Comparison of ENCODE assay signal across 18 mouse cellular contexts in the genomic region with DNA sequence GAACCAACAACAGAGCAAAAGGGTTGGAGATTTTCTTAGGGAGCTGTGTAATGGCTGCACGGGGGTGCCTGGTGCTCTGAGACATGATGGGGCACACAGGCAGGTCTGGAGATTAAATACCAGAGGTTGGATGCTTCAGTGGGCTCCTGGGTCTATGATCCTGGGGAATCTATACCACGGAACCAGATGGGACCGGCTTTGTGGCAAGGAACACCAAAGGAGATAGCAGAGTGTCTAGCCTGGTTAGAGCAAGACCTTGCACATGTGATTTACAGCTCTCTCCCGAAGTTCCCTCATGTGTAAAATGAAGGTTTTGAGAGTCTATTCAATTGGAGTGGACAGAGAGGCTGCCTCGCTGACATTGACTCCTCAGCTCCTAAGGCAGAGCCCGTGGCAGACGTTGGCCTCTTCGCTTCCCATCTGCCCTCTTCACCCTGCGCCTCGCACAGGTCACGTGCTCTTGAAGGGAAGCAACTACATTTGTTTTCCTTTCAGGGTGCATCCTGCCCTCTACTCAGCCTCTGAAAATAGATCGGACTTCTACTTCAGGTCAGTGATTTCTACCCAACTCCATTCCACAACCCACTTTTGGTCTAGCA. TPM values are rescaled to one million over a fixed set of nuclear protein-coding genes. Genes with fewer than 3 reads are reported as not detected.
DNase-seq lines count a peak whose midpoint lies in the region; ATAC-seq and TF ChIP-seq lines count a peak whose summit lies in the region.
"Had no signal": no experiment of that assay in that cellular context is flagged by ENCODE, and none has a peak within 500 bp of the region (broad histone marks: within the 10 kb centered on the region; RNA-seq: fewer than 3 reads in every experiment).

No protein-coding gene starts in this region.

- H3K27ac ChIP-seq in liver, postnatal 0 days (ENCODE audit: low read depth): no peak overlapping the region
- H3K27ac ChIP-seq in embryonic facial prominence, embryonic 10.5 days (replicated peaks): peak overlapping the region; percentile 40; the same call in 1 of the 2 replicates
- peak overlapping the region; percentile 57; the same call in 1 of the 2 replicates for H3K27ac ChIP-seq in kidney, embryonic 16.5 days (ENCODE audit: low read length)
- no peak overlapping the region for H3K27ac ChIP-seq in midbrain, embryonic 16.5 days (ENCODE audit: low read length)
- H3K27ac ChIP-seq: embryonic facial prominence, embryonic 12.5 days; heart, embryonic 15.5 days; hindbrain, embryonic 14.5 days; limb, embryonic 15.5 days; stomach, embryonic 15.5 days had no signal

- H3K4me1 ChIP-seq in liver, postnatal 0 days (ENCODE audit: insufficient read depth): peaks cover 31% of the 10 kb centered on the region
- H3K4me1 ChIP-seq in embryonic facial prominence, embryonic 10.5 days: peaks cover 60% of the 10 kb centered on the region
- H3K4me1 ChIP-seq in kidney, embryonic 16.5 days (ENCODE audit: insufficient read depth, low read length): peaks cover 36% of the 10 kb centered on the region
- no peaks in the 10 kb centered on the region for H3K4me1 ChIP-seq in midbrain, embryonic 16.5 days (ENCODE audit: control insufficient read depth, insufficient read depth, low read length)
- H3K4me1 ChIP-seq: stomach, embryonic 15.5 days had no signal

- H3K27me3 ChIP-seq in liver, postnatal 0 days (ENCODE audit: insufficient read depth, low read length): no peaks in the 10 kb centered on the region
- no peaks in the 10 kb centered on the region for H3K27me3 ChIP-seq in embryonic facial prominence, embryonic 10.5 days (replicated peaks; ENCODE audit: low read depth, poor library complexity, severe bottlenecking)
- H3K27me3 ChIP-seq in kidney, embryonic 16.5 days (ENCODE audit: insufficient read depth, low read length): no peaks in the 10 kb centered on the region
- no peaks in the 10 kb centered on the region; the same call in 1 of the 2 replicates for H3K27me3 ChIP-seq in midbrain, embryonic 16.5 days (ENCODE audit: control insufficient read depth, insufficient read depth, low read depth, low read length)
- H3K27me3 ChIP-seq: embryonic facial prominence, embryonic 12.5 days; heart, embryonic 15.5 days; limb, embryonic 15.5 days; stomach, embryonic 15.5 days had no signal

- no peak for TF ChIP-seq CTCF in liver, postnatal 0 days (IDR thresholded peaks at IDR 0.05; ENCODE audit: low read depth)

- no peak overlapping the region for H3K4me2 ChIP-seq in liver, postnatal 0 days (ENCODE audit: low read depth, low read length)
- no peak overlapping the region for H3K4me2 ChIP-seq in kidney, embryonic 16.5 days (replicated peaks; ENCODE audit: low read depth, low read length)
- no peak overlapping the region for H3K4me2 ChIP-seq in midbrain, embryonic 16.5 days (ENCODE audit: low read length)
- H3K4me2 ChIP-seq: embryonic facial prominence, embryonic 12.5 days; heart, embryonic 15.5 days; hindbrain, embryonic 14.5 days; limb, embryonic 15.5 days; midbrain, embryonic 11.5 days; stomach, embryonic 15.5 days had no signal

- WGBS in liver, postnatal 0 days (ENCODE audit: insufficient replicate concordance): 48% methylated on average over 12 of the region's 12 CpGs
- WGBS in embryonic facial prominence, embryonic 10.5 days: 62% methylated on average over 12 of the region's 12 CpGs
- 22% methylated on average over 12 of the region's 12 CpGs for WGBS in kidney, embryonic 16.5 days
- WGBS in midbrain, embryonic 16.5 days: 80% methylated on average over 12 of the region's 12 CpGs

- DNase-seq in liver, postnatal 0 days: peak; percentile 13
- DNase-seq in liver: no peak
- no peak for DNase-seq in embryonic facial prominence, embryonic 10.5 days (ENCODE audit: low spot score)
- peak; percentile 41 for DNase-seq in thymus, postnatal 14 days
- DNase-seq in right cerebral cortex, postnatal 25 days: no peak
- DNase-seq: cerebellum, adult 18-20 months; heart, adult 11 months; lung, postnatal 10 days had no signal

- no peak overlapping the region for H3K9ac ChIP-seq in liver, postnatal 0 days (replicated peaks)
- no peak overlapping the region for H3K9ac ChIP-seq in kidney, embryonic 16.5 days (replicated peaks; ENCODE audit: low read length)
- H3K9ac ChIP-seq in midbrain, embryonic 16.5 days (ENCODE audit: low read depth, low read length): no peak overlapping the region
- H3K9ac ChIP-seq: embryonic facial prominence, embryonic 12.5 days; heart, embryonic 15.5 days; hindbrain, embryonic 14.5 days; limb, embryonic 15.5 days; stomach, embryonic 15.5 days had no signal

- no peak for TF ChIP-seq EP300 in liver, postnatal 0 days (IDR thresholded peaks at IDR 0.05; ENCODE audit: low read depth)

- no peak for ATAC-seq in liver, postnatal 0 days
- ATAC-seq in kidney, embryonic 16.5 days (ENCODE audit: low FRiP score, low TSS enrichment): peak; percentile 69
- ATAC-seq in midbrain, embryonic 16.5 days: no peak
- ATAC-seq: activated CD4-positive, CD25-positive, alpha-beta regulatory T cell, adult 4 months had no signal

- H3K9me3 ChIP-seq in liver, postnatal 0 days (ENCODE audit: low read length): no peaks in the 10 kb centered on the region
- no peaks in the 10 kb centered on the region for H3K9me3 ChIP-seq in embryonic facial prominence, embryonic 10.5 days
- H3K9me3 ChIP-seq in kidney, embryonic 16.5 days (ENCODE audit: low read length): no peaks in the 10 kb centered on the region
- H3K9me3 ChIP-seq in midbrain, embryonic 16.5 days (replicated peaks; ENCODE audit: control insufficient read depth, low read length, poor library complexity, severe bottlenecking): no peaks in the 10 kb centered on the region
- H3K9me3 ChIP-seq: embryonic facial prominence, embryonic 12.5 days; heart, embryonic 15.5 days; limb, embryonic 15.5 days; stomach, embryonic 15.5 days had no signal

- no peaks in the 10 kb centered on the region for H3K36me3 ChIP-seq in liver, postnatal 0 days (replicated peaks; ENCODE audit: insufficient read depth, low read length)
- no peaks in the 10 kb centered on the region for H3K36me3 ChIP-seq in embryonic facial prominence, embryonic 10.5 days (replicated peaks)
- no peaks in the 10 kb centered on the region for H3K36me3 ChIP-seq in kidney, embryonic 16.5 days (ENCODE audit: insufficient read depth, low read length)
- H3K36me3 ChIP-seq in midbrain, embryonic 16.5 days (ENCODE audit: control insufficient read depth, insufficient read depth, low read length): no peaks in the 10 kb centered on the region
- H3K36me3 ChIP-seq: embryonic facial prominence, embryonic 12.5 days; heart, embryonic 15.5 days; limb, embryonic 15.5 days; stomach, embryonic 15.5 days had no signal

- H3K4me3 ChIP-seq in liver, postnatal 0 days (ENCODE audit: low read depth, low read length): no peak overlapping the region
- H3K4me3 ChIP-seq in embryonic facial prominence, embryonic 10.5 days: no peak overlapping the region
- H3K4me3 ChIP-seq in kidney, embryonic 16.5 days (ENCODE audit: low read length): no peak overlapping the region
- H3K4me3 ChIP-seq in midbrain, embryonic 16.5 days (ENCODE audit: low read depth, low read length): no peak overlapping the region
- H3K4me3 ChIP-seq: embryonic facial prominence, embryonic 12.5 days; heart, embryonic 15.5 days; limb, embryonic 15.5 days; myocyte; stomach, embryonic 15.5 days had no signal

RNA-seq across cellular contexts. Expression of a gene that starts 28.9 kb away (rescaled TPM):
- polyA plus RNA-seq in liver, postnatal 0 days (2015; fragmentation: Nextera tagmentation; extraction: Ambion mirVana): 0.11 and 0.14 TPM in 2 replicates
- 0.38 and 0.79 TPM in 2 replicates for polyA plus RNA-seq in embryonic facial prominence, embryonic 10.5 days (2016; fragmentation: Nextera tagmentation; extraction: Ambion mirVana)
- polyA plus RNA-seq in kidney, embryonic 16.5 days (2015; fragmentation: Nextera tagmentation; extraction: Ambion mirVana): 0.18 and 0.47 TPM in 2 replicates
- polyA plus RNA-seq in midbrain, embryonic 16.5 days (2015; fragmentation: Nextera tagmentation; extraction: Ambion mirVana): 2.3 and 3.7 TPM in 2 replicates
- polyA plus RNA-seq: activated CD4-positive, CD25-positive, alpha-beta regulatory T cell, adult 4 months had no signal

RNA-seq across cellular contexts. Expression of a gene that starts 42.3 kb away (rescaled TPM):
- polyA plus RNA-seq in liver, postnatal 0 days (2015; fragmentation: Nextera tagmentation; extraction: Ambion mirVana): 5.5 and 6.3 TPM in 2 replicates
- polyA plus RNA-seq in embryonic facial prominence, embryonic 10.5 days (2016; fragmentation: Nextera tagmentation; extraction: Ambion mirVana): 0.74 and 0.91 TPM in 2 replicates
- polyA plus RNA-seq in kidney, embryonic 16.5 days (2015; fragmentation: Nextera tagmentation; extraction: Ambion mirVana): 2.1 and 2.6 TPM in 2 replicates
- polyA plus RNA-seq in midbrain, embryonic 16.5 days (2015; fragmentation: Nextera tagmentation; extraction: Ambion mirVana): 8.1 and 9.1 TPM in 2 replicates
- polyA plus RNA-seq: activated CD4-positive, CD25-positive, alpha-beta regulatory T cell, adult 4 months had no signal

Comparison
In these comparisons a context has a peak if more than half of its experiments do, and no peak if none do; other contexts are left out.
1. DNase-seq: peak in liver, postnatal 0 days (single experiment) and thymus, postnatal 14 days (single experiment); none in liver (single experiment), embryonic facial prominence, embryonic 10.5 days (single experiment) and right cerebral cortex, postnatal 25 days (single experiment).
2. H3K27ac ChIP-seq: peak in embryonic facial prominence, embryonic 10.5 days (single experiment) and kidney, embryonic 16.5 days (single experiment); none in liver, postnatal 0 days (single experiment) and midbrain, embryonic 16.5 days (single experiment).